Comparison of ENCODE assay signal across 8 mouse cellular contexts in the genomic region with DNA sequence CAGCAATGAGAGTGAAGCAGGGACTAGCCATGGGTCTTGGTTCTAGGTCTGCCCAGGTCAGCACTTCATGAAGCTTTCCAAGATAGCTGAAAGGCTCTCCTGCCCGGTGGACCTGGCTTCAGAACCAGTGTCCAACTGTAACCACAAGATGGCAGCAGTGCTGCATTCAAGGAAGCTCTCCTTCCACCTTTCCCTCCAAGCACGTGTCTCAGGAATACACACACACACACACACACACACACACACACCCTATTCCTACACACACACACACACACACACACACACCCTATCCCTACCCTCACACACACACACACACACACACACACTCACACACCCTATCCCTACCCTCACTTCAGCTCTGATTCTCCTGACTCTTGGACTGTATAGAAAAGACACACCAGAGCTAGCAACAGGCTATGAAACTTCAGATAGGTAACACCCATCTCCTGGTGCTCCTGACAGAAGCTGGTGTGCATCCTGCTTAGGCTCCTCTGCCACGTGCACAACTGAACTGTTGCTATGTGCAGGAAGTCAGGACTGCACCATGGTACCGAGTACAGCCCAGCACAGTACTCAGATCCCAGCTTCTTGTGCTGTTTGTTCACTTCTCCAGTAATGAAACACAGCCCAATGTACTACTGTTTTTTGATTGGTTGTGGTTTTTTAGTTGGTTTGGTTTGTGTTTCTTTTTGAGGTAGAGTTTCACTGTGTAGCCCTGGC. TPM values are rescaled to one million over a fixed set of nuclear protein-coding genes. Genes with fewer than 3 reads are reported as not detected.
A peak's percentile ranks its signal among the peaks of the same experiment; 100 is the strongest.
DNase-seq lines count a peak whose midpoint lies in the region; ATAC-seq and TF ChIP-seq lines count a peak whose summit lies in the region.

No protein-coding gene starts in this region.

- no peak overlapping the region for H3K4me3 ChIP-seq in MEL (ENCODE audit: control insufficient read depth in 1 of 2, insufficient read depth in 1 of 2, low read depth in 2 of 2, low read length in 2 of 2)
- no peak overlapping the region for H3K4me3 ChIP-seq in cerebellum, adult 2 months (replicated peaks; ENCODE audit: insufficient read depth, low read depth, low read length)
- no peak overlapping the region for H3K4me3 ChIP-seq in hindbrain, embryonic 10.5 days
- no peak overlapping the region for H3K4me3 ChIP-seq in lung, embryonic 15.5 days

- H3K27me3 ChIP-seq in MEL (ENCODE audit: control insufficient read depth in 1 of 2, insufficient read depth in 2 of 2, low read length in 2 of 2) = no peaks in the 10 kb centered on the region
- no peaks in the 10 kb centered on the region for H3K27me3 ChIP-seq in cerebellum, adult 2 months (ENCODE audit: control insufficient read depth, insufficient read depth, low read length)
- H3K27me3 ChIP-seq in hindbrain, embryonic 10.5 days (ENCODE audit: insufficient read depth, poor library complexity, severe bottlenecking) = no peaks in the 10 kb centered on the region
- H3K27me3 ChIP-seq in lung, embryonic 15.5 days = no peaks in the 10 kb centered on the region

- peak; percentile 92 for ATAC-seq in frontal cortex, adult (ENCODE audit: low TSS enrichment)
- peak; percentile 58 for ATAC-seq in lung, embryonic 15.5 days (ENCODE audit: borderline replicate concordance, extremely low read depth, low FRiP score, low TSS enrichment)

- no peak overlapping the region for H3K4me2 ChIP-seq in lung, embryonic 15.5 days

- no peak for TF ChIP-seq EP300 in MEL (IDR thresholded peaks at IDR 0.05; ENCODE audit: low read depth in 1 of 2, low read length in 2 of 2)

- peak; percentile 87 for DNase-seq in MEL (ENCODE audit: low read depth, low spot score)
- peak; percentile 76 to 82 for DNase-seq in cerebellum, adult 2 months
- peak; percentile 79 for DNase-seq in hindbrain, embryonic 10.5 days (ENCODE audit: low spot score)
- DNase-seq in layer of hippocampus, adult 9-10 months (ENCODE audit: low spot score) = peak; percentile 67
- DNase-seq in ovary, postnatal 10 days (ENCODE audit: low spot score) = peak; percentile 42
- peak; percentile 70 for DNase-seq in thymus, postnatal 0 days (ENCODE audit: low spot score)

- H3K9me3 ChIP-seq in MEL (replicated peaks; ENCODE audit: insufficient read depth, low read length) = no peaks in the 10 kb centered on the region
- H3K9me3 ChIP-seq in hindbrain, embryonic 10.5 days = no peaks in the 10 kb centered on the region
- H3K9me3 ChIP-seq in lung, embryonic 15.5 days = no peaks in the 10 kb centered on the region

- WGBS in cerebellum, adult 2 months = 29% methylated on average over 4 of the region's 4 CpGs
- WGBS in hindbrain, embryonic 10.5 days = 31% methylated on average over 4 of the region's 4 CpGs
- WGBS in lung, embryonic 15.5 days = 18% methylated on average over 4 of the region's 4 CpGs

- no peaks in the 10 kb centered on the region; a peak in 1 of 4 replicates for H3K4me1 ChIP-seq in MEL (ENCODE audit: control insufficient read depth in 1 of 2, insufficient read depth in 2 of 2, low read length in 2 of 2)
- H3K4me1 ChIP-seq in cerebellum, adult 2 months (ENCODE audit: control insufficient read depth, insufficient read depth, low read length) = no peaks in the 10 kb centered on the region
- no peaks in the 10 kb centered on the region for H3K4me1 ChIP-seq in hindbrain, embryonic 10.5 days (replicated peaks)
- H3K4me1 ChIP-seq in lung, embryonic 15.5 days = no peaks in the 10 kb centered on the region

- no peak overlapping the region for H3K9ac ChIP-seq in MEL (ENCODE audit: control insufficient read depth, low read depth, low read length, poor library complexity, severe bottlenecking)
- H3K9ac ChIP-seq in lung, embryonic 15.5 days = no peak overlapping the region

- no peaks in the 10 kb centered on the region for H3K79me2 ChIP-seq in MEL (ENCODE audit: control insufficient read depth, insufficient read depth, low read length, poor library complexity)

- peak; percentile 90 for TF ChIP-seq RAD21 in MEL (IDR thresholded peaks at IDR 0.05; ENCODE audit: low read depth, low read length)

- peak; percentile 84 to 93 (median 87) for TF ChIP-seq CTCF in MEL (IDR thresholded peaks at IDR 0.05 in 2 of 3, conservative IDR thresholded peaks at IDR 0.05 in 1 of 3; ENCODE audit: control insufficient read depth in 1 of 3, insufficient read depth in 1 of 3, low read depth in 2 of 3, low read length in 3 of 3, poor library complexity in 1 of 3, severe bottlenecking in 1 of 3)
- TF ChIP-seq CTCF in cerebellum, adult 2 months (IDR thresholded peaks at IDR 0.05; ENCODE audit: borderline replicate concordance, insufficient read depth, low read depth, low read length) = peak; percentile 98

- H3K27ac ChIP-seq in MEL (ENCODE audit: control insufficient read depth, low read depth, low read length) = no peak overlapping the region
- no peak overlapping the region for H3K27ac ChIP-seq in cerebellum, adult 2 months (ENCODE audit: insufficient read depth, low read length)
- H3K27ac ChIP-seq in hindbrain, embryonic 10.5 days = 0 out of 2 replicates have a peak overlapping the region, but pooled peaks have one; percentile 16
- no peak overlapping the region for H3K27ac ChIP-seq in lung, embryonic 15.5 days

- no peaks in the 10 kb centered on the region for H3K36me3 ChIP-seq in MEL (ENCODE audit: control insufficient read depth in 1 of 2, insufficient read depth in 2 of 2, low read length in 2 of 2)
- H3K36me3 ChIP-seq in hindbrain, embryonic 10.5 days = peaks cover 11% of the 10 kb centered on the region
- no peaks in the 10 kb centered on the region for H3K36me3 ChIP-seq in lung, embryonic 15.5 days

- no peak for TF ChIP-seq POLR2A in MEL (IDR thresholded peaks at IDR 0.05; ENCODE audit: control insufficient read depth in 1 of 2, insufficient read depth in 1 of 2, low read depth in 1 of 2, low read length in 2 of 2, poor library complexity in 1 of 2)
- TF ChIP-seq POLR2A in cerebellum, adult 2 months (IDR thresholded peaks at IDR 0.05; ENCODE audit: borderline replicate concordance, insufficient read depth, low read length) = no peak

TF ChIP-seq in MEL, 35 proteins besides CTCF, POLR2A, EP300 and RAD21 (continues in another document):
- TF ChIP-seq USF1 (IDR thresholded peaks at IDR 0.05; ENCODE audit: low read depth, low read length) = 0 out of 2 replicates have a peak, but pooled peaks have one; percentile 41
- no peak for TF ChIP-seq GATA1 (IDR thresholded peaks at IDR 0.05; ENCODE audit: low read depth, low read length)
- no peak for TF ChIP-seq ZMIZ1 (IDR thresholded peaks at IDR 0.05; ENCODE audit: low read depth, low read length)
- no peak for TF ChIP-seq POLR2AphosphoS2 (IDR thresholded peaks at IDR 0.05; ENCODE audit: low read length)
- TF ChIP-seq POLR2AphosphoS5 (IDR thresholded peaks at IDR 0.05; ENCODE audit: borderline replicate concordance, low read depth, low read length) = no peak
- TF ChIP-seq TBP (IDR thresholded peaks at IDR 0.05; ENCODE audit: low read depth, low read length) = no peak
- TF ChIP-seq HCFC1 (IDR thresholded peaks at IDR 0.05; ENCODE audit: low read depth, low read length) = no peak
- TF ChIP-seq ETS1 (IDR thresholded peaks at IDR 0.05; ENCODE audit: low read depth, low read length) = no peak
- no peak for TF ChIP-seq CHD2 (IDR thresholded peaks at IDR 0.05; ENCODE audit: low read length)
- TF ChIP-seq BHLHE40 (IDR thresholded peaks at IDR 0.05; ENCODE audit: borderline replicate concordance, low read depth, low read length) = peak; percentile 62; the same call in 1 of the 2 replicates
- TF ChIP-seq KAT2A (conservative IDR thresholded peaks at IDR 0.05; ENCODE audit: low read depth, low read length) = no peak
- peak; percentile 64 for TF ChIP-seq SIN3A (IDR thresholded peaks at IDR 0.05; ENCODE audit: low read length)
- no peak for TF ChIP-seq E2F4 (IDR thresholded peaks at IDR 0.05; ENCODE audit: borderline replicate concordance, low read depth, low read length)
- TF ChIP-seq MYB (IDR thresholded peaks at IDR 0.05; ENCODE audit: low read depth, low read length) = no peak
- TF ChIP-seq RCOR1 (IDR thresholded peaks at IDR 0.05; ENCODE audit: low read depth, low read length) = no peak
- no peak for TF ChIP-seq ZKSCAN1 (IDR thresholded peaks at IDR 0.05; ENCODE audit: low read depth, low read length)
- TF ChIP-seq ZC3H11A (IDR thresholded peaks at IDR 0.05; ENCODE audit: low read depth, low read length) = peak; percentile 86
- peak; percentile 97 for TF ChIP-seq MYC (IDR thresholded peaks at IDR 0.05; ENCODE audit: low read depth, low read length)
- no peak for TF ChIP-seq GABPA (IDR thresholded peaks at IDR 0.05; ENCODE audit: low read depth, low read length)

RNA-seq across cellular contexts. Expression of a gene that starts 21.6 kb away (rescaled TPM):
- 11.1 and 29.9 TPM in 2 replicates for total RNA-seq in MEL (2012; rRNA removed)
- 10 to 100 TPM in 1 of 2 experiments, not detected in 1; 72.4 TPM for polyA plus RNA-seq in MEL (2012; ENCODE audit: insufficient read depth in 1 of 2, insufficient read length in 2 of 2, low read depth in 1 of 2, low replicate concordance in 2 of 2, missing spikeins in 1 of 2)
- polyA plus RNA-seq in cerebellum, adult 2 months (2012; rRNA removed) = 7.1 and 7.5 TPM in 2 replicates
- 19.9 and 22.8 TPM in 2 replicates for polyA plus RNA-seq in hindbrain, embryonic 10.5 days (2016; fragmentation: Nextera tagmentation; extraction: Ambion mirVana)
- 38.2 and 39.0 TPM in 2 replicates for polyA plus RNA-seq in lung, embryonic 15.5 days (2015; fragmentation: Nextera tagmentation; extraction: Ambion mirVana)
- polyA plus RNA-seq in thymus, postnatal 0 days (2015; fragmentation: Nextera tagmentation; extraction: Ambion mirVana) = 29.4 and 31.9 TPM in 2 replicates

RNA-seq across cellular contexts. Expression of a gene that starts 37.6 kb away (rescaled TPM):
- 355 and 397 TPM in 2 replicates for total RNA-seq in MEL (2012; rRNA removed)
- 100 to 1,000 TPM in 1 of 2 experiments, not detected in 1; 459 TPM for polyA plus RNA-seq in MEL (2012; ENCODE audit: insufficient read depth in 1 of 2, insufficient read length in 2 of 2, low read depth in 1 of 2, low replicate concordance in 2 of 2, missing spikeins in 1 of 2)
- 11.0 and 12.1 TPM in 2 replicates for polyA plus RNA-seq in cerebellum, adult 2 months (2012; rRNA removed)
- polyA plus RNA-seq in hindbrain, embryonic 10.5 days (2016; fragmentation: Nextera tagmentation; extraction: Ambion mirVana) = 235 and 294 TPM in 2 replicates
- 206 and 212 TPM in 2 replicates for polyA plus RNA-seq in lung, embryonic 15.5 days (2015; fragmentation: Nextera tagmentation; extraction: Ambion mirVana)
- polyA plus RNA-seq in thymus, postnatal 0 days (2015; fragmentation: Nextera tagmentation; extraction: Ambion mirVana) = 167 and 206 TPM in 2 replicates

RNA-seq across cellular contexts. Expression of a gene that starts 38.3 kb away (rescaled TPM):
- 17.6 and 18.0 TPM in 2 replicates for total RNA-seq in MEL (2012; rRNA removed)
- polyA plus RNA-seq in MEL (2012; ENCODE audit: insufficient read depth in 1 of 2, insufficient read length in 2 of 2, low read depth in 1 of 2, low replicate concordance in 2 of 2, missing spikeins in 1 of 2) = 10 to 100 TPM in 1 of 2 experiments, not detected in 1; 32.6 TPM
- 48.4 and 51.8 TPM in 2 replicates for polyA plus RNA-seq in cerebellum, adult 2 months (2012; rRNA removed)
- 32.5 and 36.5 TPM in 2 replicates for polyA plus RNA-seq in hindbrain, embryonic 10.5 days (2016; fragmentation: Nextera tagmentation; extraction: Ambion mirVana)
- polyA plus RNA-seq in lung, embryonic 15.5 days (2015; fragmentation: Nextera tagmentation; extraction: Ambion mirVana) = 20.6 and 21.1 TPM in 2 replicates
- polyA plus RNA-seq in thymus, postnatal 0 days (2015; fragmentation: Nextera tagmentation; extraction: Ambion mirVana) = 18.8 and 21.3 TPM in 2 replicates
